Mouse (Mus musculus) CH12.LX (cell line): ENCODE data around the gene Cenpn.

Experiments used
- CTCF ChIP-seq, 2 experiments: IDR thresholded peaks in 1 of 2; conservative IDR thresholded peaks in 1 of 2; 2 replicates each; pipeline ENCODE4 v1.5.1; 2011 to 2012; ENCODE audit warnings: low read depth in 2 of 2, low read length in 2 of 2, improper control_type of control experiment in 1 of 2, inconsistent platforms in 1 of 2, mild to moderate bottlenecking in 1 of 2, moderate library complexity in 1 of 2
- EP300 ChIP-seq: IDR thresholded peaks from 2 replicates; pipeline ENCODE4 v1.6.1; 2011; ENCODE audit warnings: low read length, improper control_type of control experiment
- JUN ChIP-seq: IDR thresholded peaks from 2 replicates; pipeline ENCODE4 v1.6.1; 2011; ENCODE audit warnings: low read depth, mild to moderate bottlenecking, low read length, improper control_type of control experiment, moderate library complexity; ENCODE audit not compliant: insufficient read depth
- MAZ ChIP-seq: IDR thresholded peaks from 2 replicates; pipeline ENCODE4 v1.6.1; 2012; ENCODE audit warnings: low read depth, mild to moderate bottlenecking, inconsistent platforms, low read length, improper control_type of control experiment, moderate library complexity
- NRF1 ChIP-seq: IDR thresholded peaks from 2 replicates; pipeline ENCODE4 v1.6.1; 2014; ENCODE audit warnings: low read depth, mild to moderate bottlenecking, inconsistent platforms, low read length, improper control_type of control experiment, moderate library complexity
- POLR2A ChIP-seq: IDR thresholded peaks from 2 replicates; pipeline ENCODE4 v1.6.1; 2011; ENCODE audit warnings: low read depth, mild to moderate bottlenecking, improper control_type of control experiment, low read length
- SMC3 ChIP-seq: IDR thresholded peaks from 2 replicates; pipeline ENCODE4 v1.6.1; 2011; ENCODE audit warnings: low read depth, low read length, improper control_type of control experiment
- TBP ChIP-seq: conservative IDR thresholded peaks from 2 replicates; pipeline ENCODE4 v1.6.1; 2011; ENCODE audit warnings: low read depth, low read length, improper control_type of control experiment
- USF1 ChIP-seq: IDR thresholded peaks from 2 replicates; pipeline ENCODE4 v1.6.1; 2014; ENCODE audit warnings: low read depth, mild to moderate bottlenecking, inconsistent platforms, low read length, improper control_type of control experiment
- ZMIZ1 ChIP-seq: IDR thresholded peaks from 2 replicates; pipeline ENCODE4 v1.6.1; 2012; ENCODE audit warnings: low read depth, mild to moderate bottlenecking, inconsistent platforms, low read length, improper control_type of control experiment

DNA sequence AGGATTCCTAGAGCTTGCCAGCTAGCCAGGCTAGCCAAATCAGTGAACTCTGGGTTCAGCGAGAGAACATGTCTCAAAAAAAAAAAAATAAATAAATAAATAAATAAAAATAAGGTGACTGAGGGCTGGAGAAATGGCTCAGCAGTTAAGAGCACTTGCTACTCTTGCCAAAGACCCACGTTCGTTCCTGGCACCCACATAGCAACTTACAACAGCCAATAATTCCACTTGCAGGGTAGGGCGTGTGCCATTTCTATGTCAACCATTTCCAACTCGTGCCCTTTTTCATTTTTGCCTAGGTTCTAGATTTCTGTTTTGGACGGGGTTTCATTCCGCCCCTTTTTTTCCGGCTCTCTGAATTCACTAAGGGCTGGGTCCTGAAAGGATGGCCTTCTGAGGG lies 56.5 kb downstream of the Cenpn start:
- TF ChIP-seq SMC3 (no peak), NRF1 (no peak), CTCF (conservative IDR thresholded peaks at IDR 0.05 in 1 of 2, IDR thresholded peaks at IDR 0.05 in 1 of 2; ENCODE audit: low read depth in 2 of 2, low read length in 2 of 2) (no peak), USF1 (no peak), JUN (no peak), ZMIZ1 (no peak), POLR2A (no peak), MAZ (no peak), TBP (no peak), EP300 (no peak)
